Mouse (Mus musculus): ENCODE results near the gene Cog1. TPM values are rescaled to one million over a fixed set of nuclear protein-coding genes. Genes with fewer than 3 reads are reported as not detected.
"Not testable (repeated sequence)": the region's sequence is repeated elsewhere in the genome, so short reads cannot be mapped to it uniquely, and the experiment has no call there.

Cog1 gene
- polyA plus RNA-seq, 1 experiment = 53.0 TPM

DNA sequence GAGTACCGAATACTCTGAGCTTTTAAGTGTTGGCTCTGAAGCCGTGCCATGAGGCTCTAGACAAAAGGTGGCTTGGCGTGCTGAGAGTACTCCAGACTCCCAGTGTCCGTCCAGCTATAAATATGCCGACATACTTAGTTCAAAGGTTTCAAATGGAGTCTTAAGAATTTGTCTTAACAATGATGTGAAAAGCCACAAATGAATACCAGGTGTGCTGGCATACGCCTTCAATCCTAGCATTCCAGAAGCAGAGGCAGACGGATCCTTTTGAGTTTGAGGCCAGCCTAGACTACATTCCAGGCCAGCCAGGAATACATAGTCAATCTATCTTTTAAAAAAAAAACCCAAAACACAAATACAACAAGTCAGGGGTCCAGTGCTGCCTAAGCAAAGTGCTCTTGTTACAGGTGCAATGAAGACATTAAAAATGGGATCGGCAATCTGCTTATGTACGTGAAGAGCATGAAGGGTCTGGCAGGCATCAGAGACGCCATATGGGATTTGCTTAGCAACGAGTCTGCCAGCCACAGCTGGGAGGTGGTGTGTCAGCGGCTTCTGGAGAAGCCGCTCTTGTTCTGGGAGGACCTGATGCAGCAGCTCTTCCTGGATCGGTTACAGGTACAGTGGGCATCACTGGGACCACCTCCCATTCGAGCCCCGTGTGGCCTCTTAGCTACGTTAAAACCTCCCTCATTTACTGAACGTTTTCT is 5.7 kb downstream of the Cog1 start:
- peak; percentile 82 for DNase-seq (ENCODE audit: low read depth)

DNA sequence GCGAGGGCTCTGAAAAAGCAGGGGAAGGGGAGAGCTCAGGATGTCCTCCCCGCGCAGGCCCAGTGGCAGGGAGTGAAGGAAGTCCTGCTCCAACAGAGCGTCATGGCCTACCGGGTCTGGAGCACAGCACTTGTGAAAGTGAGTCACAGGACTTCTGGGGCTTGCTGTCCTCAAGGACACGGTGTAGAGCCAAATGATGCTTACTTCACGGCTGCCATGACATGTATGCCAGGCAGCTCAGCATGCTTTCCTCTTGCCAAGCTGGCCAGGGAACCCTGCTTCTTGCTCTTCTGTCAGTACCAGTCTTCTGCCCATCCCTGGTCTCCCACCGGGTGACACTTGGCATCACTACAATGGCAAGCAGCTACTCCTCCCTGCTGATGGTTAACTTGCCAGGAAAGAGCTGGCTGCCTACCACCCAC is 7.6 kb downstream of the Cog1 start:
- DNase-seq (ENCODE audit: low read depth) = peak; percentile 53
- TF ChIP-seq CTCF (IDR thresholded peaks at IDR 0.05; ENCODE audit: borderline replicate concordance, extremely low read depth, insufficient read depth, insufficient read length) = no peak
- no peak for TF ChIP-seq POLR2A (IDR thresholded peaks at IDR 0.05; ENCODE audit: borderline replicate concordance, extremely low read depth, insufficient read depth, insufficient read length, poor library complexity, severe bottlenecking)

More for the DNA sequence above, 5.7 kb downstream of the Cog1 start:
- no peak for TF ChIP-seq POLR2A (IDR thresholded peaks at IDR 0.05; ENCODE audit: borderline replicate concordance, extremely low read depth, insufficient read depth, insufficient read length, poor library complexity, severe bottlenecking)
- no peak for TF ChIP-seq CTCF (IDR thresholded peaks at IDR 0.05; ENCODE audit: borderline replicate concordance, extremely low read depth, insufficient read depth, insufficient read length)

DNA sequence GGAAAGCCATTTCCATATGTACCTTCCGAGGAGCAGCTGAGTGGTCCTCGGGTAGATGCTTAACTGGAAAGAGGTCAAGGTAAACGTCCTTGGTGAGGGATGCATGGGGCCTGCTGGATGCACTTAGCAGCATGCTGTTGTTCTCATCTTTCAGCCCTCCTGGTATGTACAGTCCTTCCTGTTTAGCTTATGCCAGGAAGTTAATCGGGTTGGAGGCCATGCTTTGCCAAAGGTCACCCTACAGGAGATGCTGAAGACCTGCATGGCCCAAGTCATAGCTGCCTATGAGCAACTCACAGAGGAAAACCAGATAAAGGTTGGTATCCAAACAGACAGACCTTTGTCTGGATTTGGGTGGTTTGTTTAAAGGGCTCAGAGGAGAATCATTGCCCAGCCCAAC is 8.3 kb downstream of the Cog1 start:
- TF ChIP-seq CTCF (IDR thresholded peaks at IDR 0.05; ENCODE audit: borderline replicate concordance, extremely low read depth, insufficient read depth, insufficient read length) (no peak), POLR2A (IDR thresholded peaks at IDR 0.05; ENCODE audit: borderline replicate concordance, extremely low read depth, insufficient read depth, insufficient read length, poor library complexity, severe bottlenecking) (no peak)
- DNase-seq (ENCODE audit: low read depth) = no peak

DNA sequence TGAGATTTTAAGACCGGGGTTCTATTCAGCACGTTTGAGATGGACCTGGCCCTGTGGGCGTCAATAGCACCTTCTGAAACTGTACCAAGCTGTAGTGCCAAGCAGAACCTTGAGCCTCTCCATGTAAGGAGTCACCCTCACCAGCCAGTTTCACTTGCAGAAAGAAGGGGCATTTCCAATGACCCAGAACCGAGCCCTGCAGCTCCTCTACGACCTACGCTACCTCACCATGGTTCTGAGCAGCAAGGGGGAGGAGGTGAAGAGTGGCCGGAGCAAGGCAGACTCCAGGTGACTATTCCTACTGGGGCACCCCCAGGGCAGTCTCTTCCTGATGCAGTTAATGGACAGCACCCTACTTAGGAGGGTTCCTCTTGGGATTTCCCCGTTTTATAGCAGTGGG is 9.3 kb downstream of the Cog1 start:
- DNase-seq (ENCODE audit: low read depth) = no peak
- TF ChIP-seq CTCF (IDR thresholded peaks at IDR 0.05; ENCODE audit: borderline replicate concordance, extremely low read depth, insufficient read depth, insufficient read length) (no peak), POLR2A (IDR thresholded peaks at IDR 0.05; ENCODE audit: borderline replicate concordance, extremely low read depth, insufficient read depth, insufficient read length, poor library complexity, severe bottlenecking) (no peak)

DNA sequence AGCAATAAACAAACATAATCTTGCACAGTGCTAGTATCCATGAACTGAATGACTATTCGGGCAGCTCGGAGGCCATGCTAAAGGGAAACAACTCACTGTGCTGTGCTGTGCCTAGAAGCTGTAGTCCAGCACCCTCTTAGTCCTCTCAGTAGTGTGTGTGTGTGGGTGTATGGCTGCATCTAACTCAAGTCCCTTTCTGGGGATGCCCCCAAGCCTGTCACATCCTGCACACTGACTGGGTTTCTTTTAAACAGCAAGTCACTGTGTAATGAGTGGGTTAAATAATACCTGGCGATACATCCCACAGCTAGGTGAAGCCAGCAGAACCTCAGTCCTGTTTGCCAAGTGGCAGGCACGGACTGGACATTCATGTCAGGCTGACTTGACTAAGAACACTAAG is 9.8 kb downstream of the Cog1 start:
- no peak for TF ChIP-seq POLR2A (IDR thresholded peaks at IDR 0.05; ENCODE audit: borderline replicate concordance, extremely low read depth, insufficient read depth, insufficient read length, poor library complexity, severe bottlenecking)
- no peak for TF ChIP-seq CTCF (IDR thresholded peaks at IDR 0.05; ENCODE audit: borderline replicate concordance, extremely low read depth, insufficient read depth, insufficient read length)
- no peak for DNase-seq (ENCODE audit: low read depth)

DNA sequence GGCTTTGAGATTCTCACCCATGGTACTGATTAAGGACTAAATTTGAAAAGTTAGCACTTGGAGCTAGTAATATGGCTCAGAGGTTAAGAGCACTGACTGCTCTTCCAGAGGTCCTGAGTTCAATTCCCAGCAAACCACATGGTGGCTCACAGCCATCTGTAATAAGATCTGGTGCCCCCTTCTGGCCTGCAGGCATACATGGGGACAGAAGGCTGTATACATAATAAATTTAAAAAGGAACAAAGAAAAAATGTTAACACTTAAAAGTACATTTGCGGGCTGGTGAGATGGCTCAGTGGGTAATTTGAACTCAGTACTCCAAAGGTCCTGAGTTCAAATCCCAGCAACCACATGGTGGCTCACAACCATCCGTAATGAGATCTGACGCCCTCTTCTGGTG is 11.2 kb downstream of the Cog1 start:
- not testable (repeated sequence) for DNase-seq (ENCODE audit: low read depth)

DNA sequence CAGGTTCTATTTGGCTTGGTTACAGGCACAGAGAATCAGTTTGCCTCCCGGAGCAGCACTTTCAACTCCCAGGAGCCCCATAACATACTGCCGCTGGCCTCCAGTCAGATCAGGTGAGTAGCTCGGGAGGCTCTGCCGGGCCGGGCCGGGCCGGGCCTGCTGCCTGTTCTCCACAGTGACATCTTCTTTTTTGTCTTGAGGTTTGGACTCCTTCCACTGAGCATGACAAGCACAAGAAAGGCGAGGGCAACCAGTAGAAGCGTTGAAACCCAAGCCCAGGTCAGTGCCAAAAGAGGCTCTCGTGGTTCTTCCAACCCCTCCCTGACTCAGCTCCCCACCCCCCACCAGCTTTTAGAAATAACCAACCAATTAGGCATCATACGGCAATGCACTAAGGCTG is 12.0 kb downstream of the Cog1 start:
- TF ChIP-seq CTCF (IDR thresholded peaks at IDR 0.05; ENCODE audit: borderline replicate concordance, extremely low read depth, insufficient read depth, insufficient read length) (no peak), POLR2A (IDR thresholded peaks at IDR 0.05; ENCODE audit: borderline replicate concordance, extremely low read depth, insufficient read depth, insufficient read length, poor library complexity, severe bottlenecking) (no peak)
- DNase-seq (ENCODE audit: low read depth) = no peak

DNA sequence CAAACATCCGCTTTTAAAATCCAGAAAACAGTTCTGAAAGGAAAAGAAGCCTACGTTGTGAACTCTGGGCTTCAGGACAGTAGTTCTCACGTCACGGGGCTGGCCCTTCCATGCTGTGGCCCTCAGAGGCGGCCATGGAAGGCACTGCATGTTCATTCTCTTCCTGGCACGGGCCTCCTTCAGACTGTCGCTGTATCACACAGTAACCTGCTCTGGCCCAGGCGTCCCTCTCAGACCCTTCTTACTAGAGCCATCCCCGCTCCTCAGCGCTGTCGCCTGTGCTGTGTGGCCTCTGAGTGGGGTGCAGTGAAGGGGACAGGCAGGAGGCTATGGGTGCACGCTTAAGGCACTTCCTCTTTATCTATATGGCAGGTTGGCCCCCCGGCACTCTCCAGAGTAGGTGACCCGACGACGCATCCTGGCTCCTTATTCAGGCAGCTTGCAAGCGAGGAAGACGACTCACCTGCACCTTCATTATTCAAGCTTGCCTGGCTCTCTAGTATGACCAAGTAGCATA is 12.9 kb downstream of the Cog1 start:
- TF ChIP-seq CTCF (IDR thresholded peaks at IDR 0.05; ENCODE audit: borderline replicate concordance, extremely low read depth, insufficient read depth, insufficient read length) (no peak), POLR2A (IDR thresholded peaks at IDR 0.05; ENCODE audit: borderline replicate concordance, extremely low read depth, insufficient read depth, insufficient read length, poor library complexity, severe bottlenecking) (no peak)
- DNase-seq (ENCODE audit: low read depth) = no peak

DNA sequence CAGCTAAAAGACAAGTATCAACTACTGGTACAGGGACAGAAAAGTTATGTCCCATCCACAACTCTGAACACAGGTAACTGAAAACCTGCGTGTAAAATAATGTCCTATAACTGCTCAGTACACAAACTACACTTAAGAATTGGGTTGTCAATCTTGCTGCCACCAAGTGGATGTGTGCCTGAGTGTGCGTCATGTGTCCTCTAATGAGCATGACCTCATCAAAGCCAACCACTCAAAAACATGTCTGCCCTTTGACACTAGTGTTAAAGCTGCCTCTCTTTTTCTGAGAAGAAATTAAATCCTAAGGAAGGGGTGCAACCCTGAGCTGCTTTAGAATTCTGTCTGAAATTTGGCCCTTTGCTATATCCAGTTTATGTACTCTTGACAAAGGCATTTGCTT is 15.3 kb downstream of the Cog1 start:
- TF ChIP-seq CTCF (IDR thresholded peaks at IDR 0.05; ENCODE audit: borderline replicate concordance, extremely low read depth, insufficient read depth, insufficient read length) (no peak), POLR2A (IDR thresholded peaks at IDR 0.05; ENCODE audit: borderline replicate concordance, extremely low read depth, insufficient read depth, insufficient read length, poor library complexity, severe bottlenecking) (no peak)
- no peak for DNase-seq (ENCODE audit: low read depth)

DNA sequence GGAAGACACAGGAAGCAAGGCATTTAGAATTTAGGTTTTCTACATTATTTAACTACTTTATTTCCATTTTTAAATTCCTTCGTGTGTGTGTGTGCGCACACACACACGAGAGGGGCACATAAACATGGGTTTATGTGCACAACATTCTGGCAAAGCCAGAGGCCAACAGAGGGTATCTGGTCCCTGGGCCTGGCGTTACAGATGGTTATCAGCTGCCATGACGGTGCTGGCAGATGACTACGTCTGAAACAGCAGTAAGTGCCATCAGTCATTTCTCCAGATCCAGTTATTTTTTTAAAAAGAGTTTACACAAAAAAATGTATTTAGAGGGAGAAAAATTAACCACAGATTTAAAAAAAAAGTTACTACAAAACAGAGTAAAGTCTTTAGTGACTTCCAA is 17.2 kb downstream of the Cog1 start:
- DNase-seq (ENCODE audit: low read depth) = peak; percentile 27
- TF ChIP-seq CTCF (IDR thresholded peaks at IDR 0.05; ENCODE audit: borderline replicate concordance, extremely low read depth, insufficient read depth, insufficient read length) = no peak
- no peak for TF ChIP-seq POLR2A (IDR thresholded peaks at IDR 0.05; ENCODE audit: borderline replicate concordance, extremely low read depth, insufficient read depth, insufficient read length, poor library complexity, severe bottlenecking)

DNA sequence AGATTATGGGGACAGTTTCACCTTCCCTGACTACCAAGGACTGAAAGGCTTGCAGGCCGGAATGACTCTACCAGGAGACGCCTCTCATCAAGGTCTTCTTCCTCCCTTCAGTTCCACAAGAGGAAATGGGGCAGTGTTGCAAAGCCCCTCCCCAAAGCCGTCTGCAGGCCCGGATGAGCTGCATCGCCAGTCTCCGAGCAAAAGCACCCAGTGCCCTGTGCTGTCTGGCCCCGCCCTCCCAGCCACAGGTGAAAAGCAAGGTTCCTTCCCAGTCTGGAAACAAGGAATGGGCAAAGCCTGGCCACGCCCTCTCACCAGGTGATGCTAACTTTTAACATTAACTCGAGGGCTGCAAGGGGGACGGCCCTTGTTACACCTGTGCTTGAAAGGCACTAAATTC is 17.7 kb downstream of the Cog1 start:
- no peak for DNase-seq (ENCODE audit: low read depth)
- no peak for TF ChIP-seq CTCF (IDR thresholded peaks at IDR 0.05; ENCODE audit: borderline replicate concordance, extremely low read depth, insufficient read depth, insufficient read length)
- no peak for TF ChIP-seq POLR2A (IDR thresholded peaks at IDR 0.05; ENCODE audit: borderline replicate concordance, extremely low read depth, insufficient read depth, insufficient read length, poor library complexity, severe bottlenecking)

DNA sequence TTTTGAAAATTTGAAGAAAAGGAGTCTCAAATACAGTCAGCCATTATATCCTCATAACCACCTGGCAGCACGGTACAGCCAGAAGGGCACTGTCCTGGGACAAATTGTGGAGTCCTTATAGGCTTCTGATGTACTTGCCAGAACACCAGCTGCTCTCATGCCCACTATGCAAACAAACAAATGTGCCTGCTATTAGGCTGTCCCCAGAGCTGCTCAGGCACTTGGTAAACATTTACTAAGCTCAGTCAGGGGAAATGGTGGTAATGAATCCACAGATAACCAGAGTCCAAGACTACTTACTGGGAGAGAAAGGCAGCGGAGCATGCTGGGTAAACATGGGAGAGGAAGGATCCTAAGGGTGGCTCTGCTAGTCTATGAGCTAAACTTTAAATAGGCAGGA is 18.2 kb downstream of the Cog1 start:
- peak; percentile 69 for DNase-seq (ENCODE audit: low read depth)

More for the DNA sequence above, 18.2 kb downstream of the Cog1 start:
- no peak for TF ChIP-seq CTCF (IDR thresholded peaks at IDR 0.05; ENCODE audit: borderline replicate concordance, extremely low read depth, insufficient read depth, insufficient read length)
- TF ChIP-seq POLR2A (IDR thresholded peaks at IDR 0.05; ENCODE audit: borderline replicate concordance, extremely low read depth, insufficient read depth, insufficient read length, poor library complexity, severe bottlenecking) = no peak

Data from brain, embryonic 14.5 days (tissue).